Mouse (Mus musculus) kidney, postnatal 0 days (tissue): ENCODE data around the gene Grb2. TPM values are rescaled to one million over a fixed set of nuclear protein-coding genes. Genes with fewer than 3 reads are reported as not detected.

Source experiments
- ATAC-seq: fragments of 200-750 bp; cut with Nextera tagmentation; replicated peaks from 2 replicates; pipeline ENCODE4 v1.8.0; 2017; ENCODE audit warnings: low read depth, moderate number of reproducible peaks, moderate TSS enrichment, moderate library complexity; ENCODE audit not compliant: low FRiP score
- DNase-seq: peaks from one replicate; pipeline ENCODE4 v3.0.0-alpha.2; 2016; ENCODE audit warnings: low spot score
- H3K27ac ChIP-seq: fragments of 300-500 bp; sonication (generic); 2 replicates; pipeline ENCODE4 v1.5.1; 2014; ENCODE audit warnings: mild to moderate bottlenecking
- H3K27me3 ChIP-seq: fragments of 300-500 bp; sonication (generic); 2 replicates; pipeline ENCODE4 v1.6.1; 2014; ENCODE audit warnings: low read length, mixed read lengths; ENCODE audit not compliant: insufficient read depth
- H3K36me3 ChIP-seq: fragments of 300-500 bp; sonication (generic); 2 replicates; pipeline ENCODE4 v1.6.1; 2014; ENCODE audit warnings: low read length, mixed read lengths; ENCODE audit not compliant: insufficient read depth
- H3K4me1 ChIP-seq: fragments of 300-500 bp; sonication (generic); replicated peaks from 2 replicates; pipeline ENCODE4 v1.6.1; 2014; ENCODE audit warnings: antibody characterized with exemption, low read length, mixed read lengths; ENCODE audit not compliant: insufficient read depth
- H3K4me2 ChIP-seq: fragments of 300-500 bp; sonication (generic); 2 replicates; pipeline ENCODE4 v1.6.1; 2014; ENCODE audit warnings: mild to moderate bottlenecking, low read length, moderate library complexity, mixed read lengths
- H3K4me3 ChIP-seq: fragments of 300-500 bp; sonication (generic); replicated peaks from 2 replicates; pipeline ENCODE4 v1.5.1; 2014; ENCODE audit warnings: low read depth, low read length
- H3K9ac ChIP-seq: fragments of 300-500 bp; sonication (generic); 2 replicates; pipeline ENCODE4 v1.6.1; 2014; ENCODE audit warnings: low read depth, low read length
- H3K9me3 ChIP-seq: fragments of 300-500 bp; sonication (generic); replicated peaks from 2 replicates; pipeline ENCODE4 v1.6.1; 2016; ENCODE audit warnings: low read length, inconsistent platforms, mixed read lengths
- CTCF ChIP-seq: IDR thresholded peaks from 2 replicates; pipeline ENCODE4 v1.5.1; 2016; ENCODE audit warnings: antibody characterized with exemption, low read depth, mild to moderate bottlenecking, moderate library complexity
- WGBS: fragments of 180-500 bp; shearing (Covaris S2); extraction: QIAGEN DNeasy Blood & Tissue Kit; methylation state at CpG from one replicate; pipeline ENCODE4 v1.1.7; 2014; 5-methylcytosine and 5-hydroxymethylcytosine counted together
- polyA plus RNA-seq: library from polyadenylated mRNA; unstranded; fragments of >200 nt; fragmentation: Nextera tagmentation; extraction: Ambion mirVana; gene quantifications from 2 replicates; pipeline ENCODE4 v1.2.1, GENCODE M21; 2015

Gene Grb2
- polyA plus RNA-seq, 1 experiment from 2014 or later, result 69.9 TPM

DNA sequence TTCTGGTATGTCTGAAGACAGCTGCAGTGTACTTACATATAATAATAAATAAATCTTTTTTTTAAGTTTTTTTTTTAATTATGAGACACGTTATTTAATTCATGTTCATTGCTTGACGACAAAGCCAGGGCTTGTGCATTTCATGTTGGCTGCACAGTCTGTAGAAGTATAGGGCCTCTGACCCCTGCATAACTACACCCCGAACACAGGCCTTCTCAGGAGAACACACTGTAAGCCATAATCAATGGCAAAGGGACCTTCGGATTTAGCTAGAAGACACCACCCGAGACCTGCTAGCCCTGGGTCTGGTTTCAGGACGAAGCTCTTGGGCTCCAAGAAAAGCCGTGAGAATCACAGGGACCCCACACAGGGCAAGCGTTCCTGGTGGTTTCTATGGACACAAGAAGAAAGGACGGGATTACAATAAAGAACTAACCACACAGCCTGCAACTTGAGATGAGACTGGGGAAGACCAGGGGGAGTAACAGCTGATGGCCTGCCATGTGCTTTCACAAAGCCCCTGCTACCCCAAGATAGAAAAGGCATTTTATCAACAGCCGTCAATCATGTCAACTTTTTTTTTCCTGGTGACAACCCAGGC lies 29.3 kb upstream of the Grb2 start:
- no peak overlapping the region for H3K27ac ChIP-seq
- no peaks in the 10 kb centered on the region for H3K9me3 ChIP-seq
- ATAC-seq (no peak), DNase-seq (no peak)
- H3K36me3 ChIP-seq, result no peaks in the 10 kb centered on the region
- no peaks in the 10 kb centered on the region for H3K4me1 ChIP-seq
- no peaks in the 10 kb centered on the region for H3K27me3 ChIP-seq
- H3K4me2 ChIP-seq, result no peak overlapping the region
- H3K4me3 ChIP-seq, result no peak overlapping the region
- H3K9ac ChIP-seq, result no peak overlapping the region
- WGBS, result 70% methylated on average over 10 of the region's 10 CpGs
- TF ChIP-seq CTCF, result no peak

DNA sequence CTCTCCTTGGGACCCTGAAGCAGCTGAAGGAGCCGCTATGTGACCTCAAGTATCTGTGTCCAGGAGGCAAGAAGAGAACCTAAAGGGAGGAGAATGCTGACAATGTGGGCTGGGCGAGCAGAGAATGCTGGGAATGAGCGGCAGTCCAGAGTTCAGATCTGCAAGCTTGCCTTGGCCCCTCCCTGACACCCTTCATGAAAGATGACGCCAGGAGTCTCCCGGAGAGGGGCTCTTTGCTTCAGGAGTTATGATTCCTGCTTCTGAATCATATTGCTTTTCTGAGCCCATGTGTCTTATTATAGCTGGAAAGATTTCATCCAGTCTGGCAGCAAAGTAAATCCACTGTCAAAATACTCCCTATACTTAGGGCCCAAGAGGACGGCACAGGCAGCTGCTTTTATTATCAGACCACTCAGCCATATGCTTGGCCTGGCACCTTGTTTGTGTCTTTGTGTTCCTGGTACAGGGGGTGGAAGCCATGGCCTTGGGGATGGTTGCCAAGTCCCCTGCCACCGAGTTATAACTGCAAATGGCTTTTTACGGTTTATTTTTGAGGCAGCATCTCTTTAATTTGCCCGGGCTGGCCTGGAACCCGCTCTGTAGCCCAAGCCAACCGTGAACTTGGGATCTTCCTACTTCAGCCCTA lies 25.8 kb upstream of the Grb2 start:
- no peaks in the 10 kb centered on the region for H3K36me3 ChIP-seq
- DNase-seq (peak; percentile 36), ATAC-seq (no peak)
- WGBS, result 48% methylated on average over 11 of the region's 11 CpGs
- no peak overlapping the region for H3K9ac ChIP-seq
- H3K27me3 ChIP-seq, result no peaks in the 10 kb centered on the region
- no peak overlapping the region for H3K27ac ChIP-seq
- H3K4me2 ChIP-seq, result no peak overlapping the region
- no peak overlapping the region for H3K4me3 ChIP-seq
- no peaks in the 10 kb centered on the region for H3K4me1 ChIP-seq
- H3K9me3 ChIP-seq, result no peaks in the 10 kb centered on the region
- TF ChIP-seq CTCF, result no peak

DNA sequence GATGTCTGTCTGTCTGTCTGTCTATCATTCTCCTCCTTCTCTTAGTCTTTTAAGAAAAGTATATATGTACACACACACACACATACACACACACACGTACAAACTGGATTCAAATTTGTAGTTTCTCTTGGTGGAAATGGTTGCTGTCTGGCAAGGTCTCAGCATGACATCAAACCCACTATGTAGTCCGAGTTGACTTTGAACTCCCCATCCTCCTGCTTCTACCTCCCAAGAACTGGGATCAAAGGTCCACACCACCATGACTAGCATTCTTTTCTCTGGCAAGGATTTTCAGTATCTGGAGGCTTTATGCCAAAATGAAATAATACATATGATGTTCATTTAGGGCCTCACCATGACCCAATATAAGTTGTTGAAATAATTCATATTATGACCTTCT lies 14.8 kb upstream of the Grb2 start:
- no peaks in the 10 kb centered on the region for H3K36me3 ChIP-seq
- no peak overlapping the region for H3K4me2 ChIP-seq
- 73% methylated on average over 2 of the region's 2 CpGs for WGBS
- no peak for TF ChIP-seq CTCF
- no peaks in the 10 kb centered on the region for H3K4me1 ChIP-seq
- DNase-seq, result no peak
- no peak overlapping the region for H3K27ac ChIP-seq
- H3K9ac ChIP-seq, result no peak overlapping the region
- H3K9me3 ChIP-seq, result no peaks in the 10 kb centered on the region
- no peak overlapping the region for H3K4me3 ChIP-seq
- no peaks in the 10 kb centered on the region for H3K27me3 ChIP-seq
- no peak for ATAC-seq

DNA sequence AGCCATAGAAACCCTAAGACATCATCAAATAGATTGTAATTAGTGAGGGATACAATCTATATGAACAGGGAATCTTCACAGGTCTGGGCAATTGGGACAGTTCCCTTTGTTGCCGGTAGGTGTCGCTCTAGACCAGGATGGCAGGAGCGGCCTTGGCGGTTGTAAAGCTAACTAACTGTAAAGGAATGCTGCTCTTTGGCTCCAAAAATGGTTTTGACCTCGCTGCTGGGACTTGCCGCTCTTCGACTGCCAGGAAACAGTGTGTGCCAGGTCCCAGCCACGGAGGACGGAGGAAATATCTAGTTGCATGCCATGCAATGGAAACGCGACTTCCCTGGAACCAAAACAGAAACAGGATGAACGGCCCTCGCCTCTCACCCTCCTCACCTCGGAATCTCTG lies 14.2 kb upstream of the Grb2 start:
- Histone ChIP-seq H3K4me1 (no peaks in the 10 kb centered on the region), H3K4me3 (no peak overlapping the region), H3K9ac (no peak overlapping the region), H3K36me3 (no peaks in the 10 kb centered on the region), H3K27me3 (no peaks in the 10 kb centered on the region), H3K4me2 (no peak overlapping the region), H3K9me3 (no peaks in the 10 kb centered on the region), H3K27ac (no peak overlapping the region)
- peak; percentile 99 for TF ChIP-seq CTCF
- 12% methylated on average over 14 of the region's 14 CpGs for WGBS
- ATAC-seq (0 out of 2 replicates have a peak, but pooled peaks have one; percentile 61), DNase-seq (peak; percentile 93)

DNA sequence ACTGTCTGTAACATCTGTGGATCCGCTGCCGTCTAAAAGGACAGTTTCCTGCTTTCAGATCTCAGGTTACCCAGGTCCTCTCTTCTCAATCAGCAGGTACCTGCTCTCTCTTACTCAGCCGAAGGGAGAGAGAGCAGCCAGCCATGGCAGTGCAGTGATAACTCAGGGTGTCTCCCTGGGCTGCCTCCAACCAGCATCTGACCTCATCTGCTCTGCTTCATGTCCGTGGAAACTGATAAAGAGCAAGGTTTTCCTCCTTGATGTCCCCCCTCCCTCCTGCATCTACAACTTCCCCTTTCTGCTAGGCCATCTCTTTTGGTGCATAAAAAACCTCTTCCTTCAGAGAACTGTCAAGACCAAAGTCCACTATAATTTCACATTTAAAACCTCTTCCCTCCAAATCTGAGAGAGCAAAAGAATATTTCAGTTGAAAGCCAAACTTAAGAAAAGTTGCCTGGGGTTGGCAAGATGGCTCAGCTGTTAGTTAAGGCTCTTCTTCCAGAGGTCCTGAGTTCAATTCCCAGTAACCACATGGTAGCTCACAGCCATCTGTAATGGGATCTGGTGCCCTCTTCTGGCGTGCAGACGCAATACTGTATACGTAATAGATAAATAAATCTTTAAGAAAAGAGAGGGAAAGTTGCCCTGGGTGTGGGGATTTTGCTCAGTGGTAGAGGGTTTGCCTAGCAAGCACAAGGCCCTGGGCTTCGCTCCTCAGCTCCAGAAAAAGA lies 9.4 kb upstream of the Grb2 start:
- no peak for DNase-seq
- no peak overlapping the region for H3K4me3 ChIP-seq
- no peaks in the 10 kb centered on the region for H3K9me3 ChIP-seq
- WGBS, result 46% methylated on average over 8 of the region's 8 CpGs
- no peaks in the 10 kb centered on the region for H3K36me3 ChIP-seq
- no peak for ATAC-seq
- H3K4me2 ChIP-seq, result no peak overlapping the region
- H3K4me1 ChIP-seq, result no peaks in the 10 kb centered on the region
- H3K27ac ChIP-seq, result no peak overlapping the region
- peak; percentile 66 for TF ChIP-seq CTCF
- no peaks in the 10 kb centered on the region for H3K27me3 ChIP-seq
- H3K9ac ChIP-seq, result no peak overlapping the region

DNA sequence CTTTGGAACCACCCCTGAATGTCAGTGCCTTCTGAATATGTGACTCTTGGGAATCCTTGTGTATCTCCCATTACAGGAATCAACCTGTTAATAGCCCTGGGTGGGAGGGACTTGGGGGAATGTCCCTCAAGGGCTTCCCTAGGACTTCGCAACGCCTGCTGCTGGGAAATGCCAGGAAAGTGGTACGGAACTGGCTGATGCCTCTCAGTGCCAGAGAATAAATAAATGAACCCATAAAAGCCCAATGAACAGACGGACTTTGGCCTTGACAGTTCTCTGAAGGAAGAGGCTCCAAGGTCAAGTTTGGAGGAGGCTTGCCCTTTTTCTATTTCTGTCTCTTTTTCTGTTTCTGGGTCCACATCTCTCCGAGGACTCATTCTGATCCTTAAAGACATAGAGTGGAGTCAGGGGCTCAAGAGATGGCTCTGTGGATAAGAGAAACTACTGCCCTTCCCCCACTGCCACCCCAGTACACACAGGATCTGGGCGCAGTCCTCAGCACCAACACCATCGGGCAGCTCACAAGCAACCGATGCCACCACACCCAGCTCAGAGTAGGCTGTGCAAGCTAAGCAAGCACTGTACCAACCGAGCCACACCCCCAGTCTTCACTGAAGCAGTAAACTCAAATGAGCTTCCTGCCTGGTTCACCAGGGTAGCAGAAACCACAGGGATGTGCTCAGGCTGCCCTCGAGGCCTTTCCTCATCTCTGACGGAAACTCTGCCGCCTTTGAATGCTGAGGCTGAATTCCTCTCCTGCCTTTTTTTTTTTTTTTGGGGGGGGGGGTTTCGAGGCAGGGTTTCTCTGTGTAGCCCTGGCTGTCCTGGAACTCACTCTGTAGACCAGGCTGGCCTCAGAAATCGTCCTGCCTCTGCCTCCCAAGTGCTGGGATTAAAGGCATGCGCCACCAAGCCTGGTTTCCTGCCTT lies 8.3 kb upstream of the Grb2 start:
- TF ChIP-seq CTCF, result no peak
- H3K4me1 ChIP-seq, result no peaks in the 10 kb centered on the region
- H3K27ac ChIP-seq, result no peak overlapping the region
- H3K27me3 ChIP-seq, result no peaks in the 10 kb centered on the region
- DNase-seq (no peak), ATAC-seq (no peak)
- H3K4me2 ChIP-seq, result no peak overlapping the region
- H3K36me3 ChIP-seq, result no peaks in the 10 kb centered on the region
- no peak overlapping the region for H3K9ac ChIP-seq
- H3K9me3 ChIP-seq, result no peaks in the 10 kb centered on the region
- no peak overlapping the region for H3K4me3 ChIP-seq
- 65% methylated on average over 15 of the region's 15 CpGs for WGBS
